39 mouse cellular contexts compared by ENCODE assay signal in genomic region chr12:105239060-105239459, GRCm38 (mm10). TPM values are rescaled to one million over a fixed set of nuclear protein-coding genes. Genes with fewer than 3 reads are reported as not detected.
DNase-seq lines count a peak whose midpoint lies in the region; ATAC-seq lines count a peak whose summit lies in the region.
"Had no signal": no experiment of that assay in that cellular context is flagged by ENCODE, and none has a peak within 500 bp of the region (broad histone marks: within the 10 kb centered on the region; RNA-seq: fewer than 3 reads in every experiment).

No protein-coding gene starts in this region.

- WGBS in midbrain, embryonic 13.5 days: 59% methylated on average over 9 of the region's 9 CpGs
- 84% methylated on average over 9 of the region's 9 CpGs for WGBS in midbrain, embryonic 11.5 days
- 40% methylated on average over 9 of the region's 9 CpGs for WGBS in midbrain, embryonic 15.5 days

- no peak overlapping the region for H3K9ac ChIP-seq in midbrain, embryonic 13.5 days (replicated peaks)
- H3K9ac ChIP-seq in midbrain, embryonic 11.5 days (ENCODE audit: low read length): no peak overlapping the region
- H3K9ac ChIP-seq in midbrain, embryonic 15.5 days: no peak overlapping the region
- H3K9ac ChIP-seq: embryonic facial prominence, embryonic 15.5 days; kidney, embryonic 15.5 days; limb, embryonic 12.5 days; liver, embryonic 15.5 days; lung, embryonic 14.5 days; neural tube, embryonic 12.5 days had no signal

- H3K4me2 ChIP-seq in midbrain, embryonic 13.5 days (replicated peaks): no peak overlapping the region
- no peak overlapping the region for H3K4me2 ChIP-seq in midbrain, embryonic 11.5 days
- H3K4me2 ChIP-seq in midbrain, embryonic 15.5 days: peak overlapping the region; percentile 10; the same call in 1 of the 2 replicates
- H3K4me2 ChIP-seq: embryonic facial prominence, embryonic 15.5 days; heart, embryonic 11.5 days; kidney, embryonic 15.5 days; limb, embryonic 12.5 days; liver, embryonic 15.5 days; lung, embryonic 14.5 days; neural tube, embryonic 12.5 days had no signal

- no peaks in the 10 kb centered on the region for H3K36me3 ChIP-seq in midbrain, embryonic 13.5 days
- H3K36me3 ChIP-seq in midbrain, embryonic 11.5 days (ENCODE audit: control insufficient read depth, insufficient read depth, low read length): no peaks in the 10 kb centered on the region
- no peaks in the 10 kb centered on the region for H3K36me3 ChIP-seq in midbrain, embryonic 15.5 days (replicated peaks)
- H3K36me3 ChIP-seq: embryonic facial prominence, embryonic 10.5 days; embryonic facial prominence, embryonic 15.5 days; kidney, embryonic 15.5 days; limb, embryonic 12.5 days; liver, embryonic 15.5 days; neural tube, embryonic 12.5 days had no signal

- H3K9me3 ChIP-seq in midbrain, embryonic 13.5 days: no peaks in the 10 kb centered on the region
- no peaks in the 10 kb centered on the region for H3K9me3 ChIP-seq in midbrain, embryonic 11.5 days (ENCODE audit: control insufficient read depth, low read length)
- H3K9me3 ChIP-seq in midbrain, embryonic 15.5 days: no peaks in the 10 kb centered on the region
- H3K9me3 ChIP-seq: embryonic facial prominence, embryonic 10.5 days; embryonic facial prominence, embryonic 15.5 days; kidney, embryonic 15.5 days; limb, embryonic 12.5 days; liver, embryonic 15.5 days had no signal

- H3K4me3 ChIP-seq in midbrain, embryonic 13.5 days (replicated peaks): no peak overlapping the region
- H3K4me3 ChIP-seq in midbrain, embryonic 11.5 days (ENCODE audit: low read depth, low read length): no peak overlapping the region
- H3K4me3 ChIP-seq in midbrain, embryonic 15.5 days: no peak overlapping the region
- H3K4me3 ChIP-seq: embryonic facial prominence, embryonic 10.5 days; embryonic facial prominence, embryonic 15.5 days; kidney, embryonic 15.5 days; left cerebral cortex, adult 2 months; limb, embryonic 12.5 days; liver, embryonic 15.5 days; neural tube, embryonic 12.5 days had no signal

- DNase-seq in heart, adult 11 months: peak; percentile 35
- DNase-seq in heart, postnatal 10 days: no peak
- DNase-seq in midbrain, embryonic 11.5 days (ENCODE audit: low spot score, missing footprints): no peak
- no peak for DNase-seq in spleen, adult 12 weeks (ENCODE audit: low spot score)
- DNase-seq: adrenal gland, postnatal 25 days; B cell, adult 2 months; cerebellum, adult 8-10 months; cerebellum, postnatal 25 days; gastrocnemius, postnatal 25 days; heart, adult 18-20 months; heart, postnatal 4 days; kidney, adult 18-20 months; kidney, postnatal 25 days; lung, embryonic 14.5 days; lung, postnatal 14 days; right cerebral cortex, postnatal 4 days; thymus, postnatal 4 days had no signal

- peaks cover 9% of the 10 kb centered on the region; the same call in 1 of the 2 replicates for H3K4me1 ChIP-seq in midbrain, embryonic 13.5 days (replicated peaks)
- H3K4me1 ChIP-seq in midbrain, embryonic 11.5 days (ENCODE audit: control insufficient read depth, insufficient read depth, low read length): no peaks in the 10 kb centered on the region
- H3K4me1 ChIP-seq in midbrain, embryonic 15.5 days: peaks cover 24% of the 10 kb centered on the region
- H3K4me1 ChIP-seq: embryonic facial prominence, embryonic 10.5 days; embryonic facial prominence, embryonic 15.5 days; kidney, embryonic 15.5 days; limb, embryonic 12.5 days; liver, embryonic 15.5 days; neural tube, embryonic 12.5 days had no signal

- no peak for ATAC-seq in midbrain, embryonic 13.5 days
- no peak for ATAC-seq in midbrain, embryonic 11.5 days (ENCODE audit: low FRiP score)
- peak; percentile 65 for ATAC-seq in midbrain, embryonic 15.5 days (replicated peaks)

- H3K27ac ChIP-seq in midbrain, embryonic 13.5 days: peak overlapping the region; percentile 74
- no peak overlapping the region for H3K27ac ChIP-seq in midbrain, embryonic 11.5 days (ENCODE audit: low read depth, low read length)
- peak overlapping the region; percentile 69 for H3K27ac ChIP-seq in midbrain, embryonic 15.5 days
- H3K27ac ChIP-seq: embryonic facial prominence, embryonic 10.5 days; embryonic facial prominence, embryonic 15.5 days; kidney, embryonic 15.5 days; left cerebral cortex, adult 2 months; limb, embryonic 12.5 days; liver, embryonic 15.5 days; neural tube, embryonic 12.5 days had no signal

- intact Hi-C loops in heart, postnatal 10 days (cut with DNase I): no loop called here

- no peaks in the 10 kb centered on the region for H3K27me3 ChIP-seq in midbrain, embryonic 13.5 days
- no peaks in the 10 kb centered on the region for H3K27me3 ChIP-seq in midbrain, embryonic 11.5 days (ENCODE audit: control insufficient read depth, insufficient read depth, low read length)
- no peaks in the 10 kb centered on the region for H3K27me3 ChIP-seq in midbrain, embryonic 15.5 days (replicated peaks)
- H3K27me3 ChIP-seq: embryonic facial prominence, embryonic 15.5 days; kidney, embryonic 15.5 days; limb, embryonic 12.5 days; liver, embryonic 15.5 days; neural tube, embryonic 12.5 days had no signal

RNA-seq across cellular contexts. Expression of gene Tcl1, which starts 16.5 kb away (rescaled TPM):
- not detected for total RNA-seq in heart, postnatal 10 days (2021)
- not detected in 2 replicates for polyA plus RNA-seq in midbrain, embryonic 13.5 days (2015; fragmentation: Nextera tagmentation; extraction: Ambion mirVana)
- polyA plus RNA-seq in midbrain, embryonic 11.5 days (2014; fragmentation: Nextera tagmentation; extraction: Ambion mirVana): not detected in 2 replicates
- polyA plus RNA-seq in midbrain, embryonic 15.5 days (2015; fragmentation: Nextera tagmentation; extraction: Ambion mirVana): not detected in 2 replicates
- total RNA-seq: adrenal gland, adult 18-20 months; adrenal gland, postnatal 25 days; gastrocnemius, adult 18-20 months; gastrocnemius, postnatal 25 days; heart, adult 18-20 months; heart, postnatal 4 days; layer of hippocampus, adult 18-20 months; layer of hippocampus, postnatal 10 days; left cerebral cortex, adult 2 months; left cerebral cortex, postnatal 25 days; liver, adult 2 months had no signal
- polyA plus RNA-seq: embryonic facial prominence, embryonic 10.5 days; embryonic facial prominence, embryonic 15.5 days; frontal cortex, adult 2 months; heart, embryonic 11.5 days; heart, embryonic 16.5 days; intestine, embryonic 14.5 days; kidney, embryonic 15.5 days; limb, embryonic 12.5 days; liver, adult 2 months; liver, embryonic 15.5 days; lung, embryonic 14.5 days; neural tube, embryonic 12.5 days; stomach, embryonic 14.5 days; thymus, postnatal 0 days had no signal

RNA-seq across cellular contexts. Expression of gene Tcl1b4, which starts 37.3 kb away (rescaled TPM):
- total RNA-seq in heart, postnatal 10 days (2021): not detected
- not detected in 2 replicates for polyA plus RNA-seq in midbrain, embryonic 13.5 days (2015; fragmentation: Nextera tagmentation; extraction: Ambion mirVana)
- not detected in 2 replicates for polyA plus RNA-seq in midbrain, embryonic 11.5 days (2014; fragmentation: Nextera tagmentation; extraction: Ambion mirVana)
- polyA plus RNA-seq in midbrain, embryonic 15.5 days (2015; fragmentation: Nextera tagmentation; extraction: Ambion mirVana): not detected in 2 replicates
- total RNA-seq: adrenal gland, adult 18-20 months; adrenal gland, postnatal 25 days; gastrocnemius, adult 18-20 months; gastrocnemius, postnatal 25 days; heart, adult 18-20 months; heart, postnatal 4 days; layer of hippocampus, adult 18-20 months; layer of hippocampus, postnatal 10 days; left cerebral cortex, adult 2 months; left cerebral cortex, postnatal 25 days; liver, adult 2 months had no signal
- polyA plus RNA-seq: embryonic facial prominence, embryonic 10.5 days; embryonic facial prominence, embryonic 15.5 days; frontal cortex, adult 2 months; heart, embryonic 11.5 days; heart, embryonic 16.5 days; intestine, embryonic 14.5 days; kidney, embryonic 15.5 days; limb, embryonic 12.5 days; liver, adult 2 months; liver, embryonic 15.5 days; lung, embryonic 14.5 days; neural tube, embryonic 12.5 days; stomach, embryonic 14.5 days; thymus, postnatal 0 days had no signal

RNA-seq across cellular contexts. Expression of gene Tcl1b3, which starts 48.2 kb away (rescaled TPM):
- not detected for total RNA-seq in heart, postnatal 10 days (2021)
- polyA plus RNA-seq in midbrain, embryonic 13.5 days (2015; fragmentation: Nextera tagmentation; extraction: Ambion mirVana): not detected in 2 replicates
- polyA plus RNA-seq in midbrain, embryonic 11.5 days (2014; fragmentation: Nextera tagmentation; extraction: Ambion mirVana): not detected in 2 replicates
- not detected in 2 replicates for polyA plus RNA-seq in midbrain, embryonic 15.5 days (2015; fragmentation: Nextera tagmentation; extraction: Ambion mirVana)
- total RNA-seq: adrenal gland, adult 18-20 months; adrenal gland, postnatal 25 days; gastrocnemius, adult 18-20 months; gastrocnemius, postnatal 25 days; heart, adult 18-20 months; heart, postnatal 4 days; layer of hippocampus, adult 18-20 months; layer of hippocampus, postnatal 10 days; left cerebral cortex, adult 2 months; left cerebral cortex, postnatal 25 days; liver, adult 2 months had no signal
- polyA plus RNA-seq: embryonic facial prominence, embryonic 10.5 days; embryonic facial prominence, embryonic 15.5 days; frontal cortex, adult 2 months; heart, embryonic 11.5 days; heart, embryonic 16.5 days; intestine, embryonic 14.5 days; kidney, embryonic 15.5 days; limb, embryonic 12.5 days; liver, adult 2 months; liver, embryonic 15.5 days; lung, embryonic 14.5 days; neural tube, embryonic 12.5 days; stomach, embryonic 14.5 days; testis, adult 2 months; thymus, postnatal 0 days had no signal
